Mouse (Mus musculus): Measurements from ENCODE around the gene Hist1h2ac. TPM values are rescaled to one million over a fixed set of nuclear protein-coding genes. Genes with fewer than 3 reads are reported as not detected.
"Not testable (repeated sequence)": the region's sequence is repeated elsewhere in the genome, so short reads cannot be mapped to it uniquely, and the experiment has no call there.

Hist1h2ac gene
- polyA plus RNA-seq, 1 experiment from 2014 or later: 1.0 TPM

DNA sequence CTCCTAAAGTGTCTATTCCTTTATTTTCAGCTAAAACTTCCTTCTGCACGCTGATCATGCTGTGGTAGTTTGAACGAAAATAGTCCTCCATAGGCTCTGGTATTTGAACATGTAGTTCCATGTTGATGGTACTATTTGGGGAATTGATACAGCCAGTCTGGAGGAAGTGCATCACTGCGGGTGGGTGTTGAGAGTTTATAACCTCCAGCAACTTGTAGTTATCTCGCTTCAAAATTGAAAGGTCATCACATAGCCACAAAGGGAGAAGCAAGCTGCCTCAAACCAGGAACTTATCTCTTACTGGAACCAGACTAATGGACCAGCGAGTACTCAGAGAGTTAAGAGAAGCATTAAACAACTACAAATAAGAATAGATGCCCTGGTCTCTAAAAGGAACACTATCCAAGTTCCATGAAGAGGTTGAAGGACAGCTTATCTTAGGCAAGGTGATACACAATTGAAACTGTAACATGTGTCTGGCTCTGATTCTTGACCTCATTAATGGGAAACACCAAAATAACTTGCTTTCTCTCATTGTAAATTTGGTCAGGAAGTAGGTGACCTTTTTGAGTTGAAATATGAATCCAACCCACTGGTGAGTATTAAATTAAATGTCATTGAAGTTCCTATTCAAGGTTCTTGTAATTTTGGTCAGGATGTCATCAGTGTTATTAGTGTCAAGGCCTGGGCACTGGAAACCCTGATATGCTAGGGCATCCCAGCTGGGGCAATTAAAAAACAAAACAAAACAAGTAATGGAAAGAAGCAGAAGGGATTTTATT is 32.7 kb upstream of the Hist1h2ac start:
- H3K4me1 ChIP-seq (replicated peaks): 0 out of 2 replicates have a peak, but pooled peaks cover 4% of the 10 kb centered on the region
- H3K9ac ChIP-seq: no peak overlapping the region
- no peak overlapping the region for H3K4me2 ChIP-seq
- no peaks in the 10 kb centered on the region for H3K9me3 ChIP-seq (replicated peaks)
- 27% methylated on average over 5 of the region's 5 CpGs for WGBS (ENCODE audit: insufficient replicate concordance)
- no peak overlapping the region for H3K4me3 ChIP-seq (replicated peaks)
- H3K27ac ChIP-seq: no peak overlapping the region
- no peaks in the 10 kb centered on the region for H3K36me3 ChIP-seq
- DNase-seq: no peak
- H3K27me3 ChIP-seq: peaks cover 3% of the 10 kb centered on the region; the same call in 1 of the 2 replicates
- no peak for ATAC-seq (ENCODE audit: low read depth)

DNA sequence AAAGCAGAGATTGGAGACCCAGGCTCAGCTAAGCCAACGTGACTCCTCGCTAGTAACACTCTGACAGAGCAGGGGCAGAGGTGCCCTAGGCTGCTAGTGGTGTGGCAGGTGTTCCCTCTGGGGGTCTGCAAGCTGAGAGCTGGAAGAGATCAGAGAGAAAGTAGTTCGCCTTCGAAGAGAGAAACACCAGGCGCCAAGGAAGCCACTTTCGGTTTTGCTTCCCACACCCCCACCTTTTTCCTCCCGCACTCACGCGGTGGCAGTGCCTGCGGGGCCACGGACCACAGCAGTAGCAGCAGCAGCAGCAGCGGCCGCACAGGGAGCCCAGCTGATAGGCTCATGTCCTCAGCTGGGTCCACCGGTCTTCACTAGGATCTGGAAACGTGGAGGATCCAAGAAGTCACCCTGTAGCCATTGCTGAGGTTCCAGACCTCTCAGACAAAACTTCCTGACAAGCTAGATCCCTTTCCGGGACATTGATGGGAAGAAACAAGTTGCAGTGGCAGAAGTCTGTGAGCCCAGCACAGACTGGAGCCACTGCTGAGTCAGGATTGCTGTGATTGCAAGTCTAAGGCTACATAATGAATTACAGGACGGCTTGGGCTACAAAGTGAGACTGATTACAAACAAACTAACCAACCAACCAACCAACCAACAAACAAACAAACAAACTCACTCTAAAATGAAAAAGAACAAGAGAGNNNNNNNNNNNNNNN is 26.8 kb upstream of the Hist1h2ac start, which contains the start of gene Hfe:
TSS of gene Hfe (minus strand) at position 481 of the 716 bp plus-strand sequence.
- H3K36me3 ChIP-seq: no peaks in the 10 kb centered on the region
- ATAC-seq (ENCODE audit: low read depth): 0 out of 2 replicates have a peak, but pooled peaks have one; percentile 39
- peak within 1 kb of the TSS; percentile 63 for H3K27ac ChIP-seq
- peak within 1 kb of the TSS; percentile 69 for H3K9ac ChIP-seq
- H3K4me3 ChIP-seq (replicated peaks): peak within 1 kb of the TSS; percentile 60
- DNase-seq: no peak
- no peaks in the 10 kb centered on the region for H3K9me3 ChIP-seq (replicated peaks)
- peaks cover 25% of the 10 kb centered on the region for H3K27me3 ChIP-seq
- peak within 1 kb of the TSS; percentile 72 for H3K4me2 ChIP-seq
- WGBS (ENCODE audit: insufficient replicate concordance): 2% methylated on average over 17 of the region's 17 CpGs
- H3K4me1 ChIP-seq (replicated peaks): peaks cover 24% of the 10 kb centered on the region

DNA sequence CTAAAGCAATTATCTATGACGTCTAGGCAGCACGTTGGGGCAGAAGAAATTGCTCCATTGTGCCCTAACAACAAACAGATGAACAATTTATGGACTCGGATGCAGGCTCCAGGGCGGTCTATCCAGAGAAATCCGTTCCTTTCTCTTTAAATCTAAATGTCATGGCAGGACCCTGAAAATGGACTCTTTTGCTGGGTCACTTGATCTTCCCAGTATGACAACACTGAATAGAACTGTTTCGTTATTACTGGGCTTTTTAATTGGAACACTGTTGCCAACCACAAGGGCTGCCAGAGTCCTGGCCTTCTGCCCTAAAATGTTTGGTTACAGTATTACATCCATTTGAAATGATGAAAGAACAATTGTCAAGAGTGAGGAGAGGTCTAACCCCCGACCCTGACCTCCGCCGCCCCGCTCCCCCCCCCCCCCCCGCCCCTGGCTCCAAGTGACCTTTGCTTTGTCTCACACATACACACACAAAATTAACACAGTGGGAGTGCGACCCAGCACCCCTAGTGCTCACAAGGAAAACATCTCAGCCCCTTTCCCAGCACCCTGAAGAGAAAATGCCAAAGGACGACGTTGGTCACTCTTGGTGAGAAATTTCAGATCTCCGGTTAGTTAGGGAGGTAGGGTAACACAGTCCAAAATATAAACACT is 26.1 kb upstream of the Hist1h2ac start:
- WGBS (ENCODE audit: insufficient replicate concordance): 35% methylated on average over 15 of the region's 15 CpGs
- Histone ChIP-seq H3K27ac (peak overlapping the region; percentile 63), H3K9ac (peak overlapping the region; percentile 69), H3K9me3 (replicated peaks) (no peaks in the 10 kb centered on the region), H3K4me3 (replicated peaks) (peak overlapping the region; percentile 60), H3K4me2 (peak overlapping the region; percentile 72), H3K36me3 (no peaks in the 10 kb centered on the region), H3K27me3 (peaks cover 25% of the 10 kb centered on the region), H3K4me1 (replicated peaks) (peaks cover 24% of the 10 kb centered on the region)
- ATAC-seq (ENCODE audit: low read depth) (no peak), DNase-seq (no peak)

DNA sequence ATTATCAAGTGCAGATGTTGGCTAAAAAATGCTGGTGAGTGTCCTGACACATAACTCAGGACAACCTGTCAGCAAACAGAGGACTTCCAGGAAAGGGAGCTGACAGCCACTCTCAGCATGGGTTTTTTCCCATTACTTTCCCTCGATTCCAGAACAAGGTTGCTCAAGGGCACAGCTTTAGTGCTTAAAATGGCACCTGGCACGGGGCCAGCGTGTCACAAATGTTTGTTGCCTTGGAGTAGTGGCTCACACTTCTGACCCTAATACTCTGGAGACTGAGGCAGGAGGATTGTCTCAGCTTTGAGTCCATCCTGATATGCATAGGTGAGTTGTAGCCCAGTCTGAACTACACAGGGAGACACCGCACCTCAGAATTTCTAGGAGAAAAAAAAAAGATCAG is 24.9 kb upstream of the Hist1h2ac start:
- no peak overlapping the region for H3K4me3 ChIP-seq (replicated peaks)
- no peak overlapping the region for H3K27ac ChIP-seq
- H3K4me1 ChIP-seq (replicated peaks): peaks cover 24% of the 10 kb centered on the region
- WGBS (ENCODE audit: insufficient replicate concordance): 63% methylated on average over 4 of the region's 4 CpGs
- H3K9me3 ChIP-seq (replicated peaks): no peaks in the 10 kb centered on the region
- no peak overlapping the region for H3K4me2 ChIP-seq
- H3K27me3 ChIP-seq: peaks cover 25% of the 10 kb centered on the region
- ATAC-seq (ENCODE audit: low read depth) (no peak), DNase-seq (no peak)
- H3K36me3 ChIP-seq: no peaks in the 10 kb centered on the region
- no peak overlapping the region for H3K9ac ChIP-seq

DNA sequence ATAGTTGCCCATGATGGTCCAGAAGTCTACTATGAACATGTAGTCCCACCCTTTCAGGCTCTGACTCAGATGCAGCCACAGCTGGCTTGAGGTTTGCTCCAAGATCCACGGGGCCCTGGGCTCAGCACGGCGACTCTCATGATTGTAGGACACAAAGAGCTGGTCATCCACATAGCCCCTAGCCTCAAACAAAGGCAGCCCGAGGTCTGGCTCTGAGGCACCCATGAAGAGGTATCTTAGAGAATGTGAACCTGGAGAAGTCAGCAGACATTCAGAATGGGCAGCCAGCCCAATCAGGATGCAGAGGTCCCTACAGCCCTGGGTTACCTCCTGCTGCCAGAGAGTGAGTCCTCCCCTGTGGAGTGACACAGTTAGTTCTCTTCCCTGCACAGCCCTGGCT is 24.3 kb upstream of the Hist1h2ac start:
- Histone ChIP-seq H3K4me3 (replicated peaks) (no peak overlapping the region), H3K4me1 (replicated peaks) (peaks cover 26% of the 10 kb centered on the region), H3K27ac (no peak overlapping the region), H3K27me3 (peaks cover 25% of the 10 kb centered on the region), H3K36me3 (no peaks in the 10 kb centered on the region), H3K9ac (no peak overlapping the region), H3K9me3 (replicated peaks) (no peaks in the 10 kb centered on the region), H3K4me2 (no peak overlapping the region)
- DNase-seq (no peak), ATAC-seq (ENCODE audit: low read depth) (no peak)
- 72% methylated on average over 4 of the region's 4 CpGs for WGBS (ENCODE audit: insufficient replicate concordance)

DNA sequence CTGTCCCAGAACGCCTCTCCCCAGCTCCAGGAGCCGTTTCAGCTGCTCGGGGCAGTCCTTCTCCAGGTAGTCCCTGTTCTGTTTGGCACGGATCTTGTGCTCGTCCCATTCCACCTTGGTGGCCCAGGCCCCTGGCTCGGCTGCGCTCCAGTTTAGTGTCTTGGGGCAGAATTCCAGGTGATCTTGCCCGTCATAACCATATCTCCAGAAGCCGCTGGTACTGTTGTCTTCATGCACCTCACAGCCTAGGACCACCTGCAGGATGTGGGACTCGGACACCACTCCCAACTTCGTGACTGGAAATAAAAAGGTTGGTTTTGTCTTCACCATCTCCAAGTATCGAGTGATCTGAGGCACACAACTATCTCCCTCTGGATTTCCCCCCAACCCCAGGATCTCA is 23.0 kb upstream of the Hist1h2ac start:
- DNase-seq (no peak), ATAC-seq (ENCODE audit: low read depth) (no peak)
- Histone ChIP-seq H3K27ac (no peak overlapping the region), H3K9ac (no peak overlapping the region), H3K9me3 (replicated peaks) (no peaks in the 10 kb centered on the region), H3K4me3 (replicated peaks) (no peak overlapping the region), H3K4me1 (replicated peaks) (peaks cover 33% of the 10 kb centered on the region), H3K36me3 (no peaks in the 10 kb centered on the region), H3K4me2 (no peak overlapping the region), H3K27me3 (peaks cover 25% of the 10 kb centered on the region)
- 81% methylated on average over 12 of the region's 12 CpGs for WGBS (ENCODE audit: insufficient replicate concordance)

DNA sequence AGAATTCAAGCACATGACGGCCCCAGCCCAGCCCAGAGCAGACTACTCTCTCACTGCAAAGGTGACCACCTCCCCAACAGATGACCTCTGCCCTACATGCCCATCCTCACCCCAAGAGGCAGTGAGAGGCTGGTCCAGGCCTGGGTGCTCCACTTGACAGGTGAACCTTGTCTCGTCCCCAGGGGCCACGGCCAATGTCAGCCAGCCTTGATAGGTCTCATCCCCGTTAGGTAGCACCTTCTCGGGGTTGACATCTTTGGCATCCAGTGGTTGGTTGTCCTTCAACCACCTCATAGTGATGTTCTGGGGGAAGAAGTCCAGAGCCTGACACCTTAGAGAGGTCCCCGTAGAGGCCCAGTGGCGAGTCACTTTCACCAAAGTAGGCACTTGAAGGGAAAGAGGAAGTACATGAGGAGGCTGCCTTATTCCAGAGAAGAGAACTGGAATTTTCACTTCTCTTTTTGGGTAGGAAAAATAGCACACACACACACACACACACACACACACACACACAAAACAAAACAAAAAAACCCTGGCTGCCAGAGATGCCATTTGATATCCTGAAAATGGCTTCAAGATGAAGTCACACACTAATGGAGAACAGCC is 22.1 kb upstream of the Hist1h2ac start:
- DNase-seq: no peak
- no peak overlapping the region for H3K4me2 ChIP-seq

DNA sequence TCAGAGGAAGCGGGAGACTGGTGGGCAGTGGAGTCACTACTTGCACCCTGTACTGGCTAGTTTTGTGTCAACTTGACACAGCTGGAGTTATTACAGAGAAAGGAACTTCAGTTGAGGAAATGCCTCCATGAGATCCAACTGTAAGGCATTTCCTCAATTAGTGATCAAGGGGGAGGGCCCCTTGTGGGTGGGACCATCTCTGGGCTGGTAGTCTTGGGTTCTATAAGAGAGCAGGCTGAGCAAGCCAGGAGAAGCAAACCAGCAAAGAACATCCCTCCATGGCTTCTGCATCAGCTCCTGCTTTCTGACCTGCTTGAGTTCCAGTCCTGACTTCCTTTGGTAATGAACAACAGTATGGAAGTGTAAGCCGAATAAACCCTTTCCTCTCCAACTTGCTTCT is 19.1 kb upstream of the Hist1h2ac start:
- DNase-seq; ATAC-seq (ENCODE audit: low read depth): not testable (repeated sequence)
- WGBS (ENCODE audit: insufficient replicate concordance): 54% methylated on average over 2 of the region's 2 CpGs

More for the DNA sequence above, 22.1 kb upstream of the Hist1h2ac start:
- WGBS (ENCODE audit: insufficient replicate concordance): 62% methylated on average over 7 of the region's 7 CpGs
- H3K9ac ChIP-seq: no peak overlapping the region
- H3K27me3 ChIP-seq: peaks cover 16% of the 10 kb centered on the region
- no peak for ATAC-seq (ENCODE audit: low read depth)
- H3K4me1 ChIP-seq (replicated peaks): peaks cover 35% of the 10 kb centered on the region
- no peak overlapping the region for H3K27ac ChIP-seq
- H3K9me3 ChIP-seq (replicated peaks): no peaks in the 10 kb centered on the region
- no peaks in the 10 kb centered on the region for H3K36me3 ChIP-seq
- no peak overlapping the region for H3K4me3 ChIP-seq (replicated peaks)

DNA sequence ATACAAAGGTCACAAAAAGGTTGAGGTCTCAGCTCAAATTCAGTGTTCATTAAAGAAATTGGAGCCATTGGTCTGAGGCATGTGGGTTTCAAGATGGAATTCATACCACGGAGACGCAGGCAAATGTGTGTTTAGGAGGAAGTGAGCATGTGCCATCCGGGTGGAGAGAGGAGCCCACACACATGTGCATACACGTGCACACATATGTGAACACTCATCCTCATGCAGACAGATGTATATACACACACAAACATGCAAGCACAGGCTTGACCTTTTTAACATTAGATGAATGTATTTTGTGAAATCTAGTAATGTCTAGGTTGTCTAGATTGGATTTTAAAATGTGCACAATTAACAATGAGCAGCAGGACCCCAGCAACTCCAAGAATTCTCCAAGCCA is 18.5 kb upstream of the Hist1h2ac start:
- no peaks in the 10 kb centered on the region for H3K9me3 ChIP-seq (replicated peaks)
- ATAC-seq (ENCODE audit: low read depth) (no peak), DNase-seq (no peak)
- H3K27ac ChIP-seq: no peak overlapping the region
- WGBS (ENCODE audit: insufficient replicate concordance): 51% methylated on average over 4 of the region's 4 CpGs
- H3K36me3 ChIP-seq: no peaks in the 10 kb centered on the region
- H3K4me3 ChIP-seq (replicated peaks): no peak overlapping the region
- peaks cover 38% of the 10 kb centered on the region for H3K4me1 ChIP-seq (replicated peaks)
- H3K4me2 ChIP-seq: no peak overlapping the region
- H3K27me3 ChIP-seq: no peaks in the 10 kb centered on the region
- H3K9ac ChIP-seq: 0 out of 2 replicates have a peak overlapping the region, but pooled peaks have one; percentile 26

More for the DNA sequence above, 19.1 kb upstream of the Hist1h2ac start:
- H3K27ac ChIP-seq; H3K9me3 ChIP-seq (replicated peaks); H3K4me2 ChIP-seq; H3K36me3 ChIP-seq; H3K27me3 ChIP-seq; H3K4me3 ChIP-seq (replicated peaks): not testable (repeated sequence)
- Histone ChIP-seq H3K4me1 (replicated peaks) (peaks cover 35% of the 10 kb centered on the region), H3K9ac (0 out of 2 replicates have a peak overlapping the region, but pooled peaks have one; percentile 26)

DNA sequence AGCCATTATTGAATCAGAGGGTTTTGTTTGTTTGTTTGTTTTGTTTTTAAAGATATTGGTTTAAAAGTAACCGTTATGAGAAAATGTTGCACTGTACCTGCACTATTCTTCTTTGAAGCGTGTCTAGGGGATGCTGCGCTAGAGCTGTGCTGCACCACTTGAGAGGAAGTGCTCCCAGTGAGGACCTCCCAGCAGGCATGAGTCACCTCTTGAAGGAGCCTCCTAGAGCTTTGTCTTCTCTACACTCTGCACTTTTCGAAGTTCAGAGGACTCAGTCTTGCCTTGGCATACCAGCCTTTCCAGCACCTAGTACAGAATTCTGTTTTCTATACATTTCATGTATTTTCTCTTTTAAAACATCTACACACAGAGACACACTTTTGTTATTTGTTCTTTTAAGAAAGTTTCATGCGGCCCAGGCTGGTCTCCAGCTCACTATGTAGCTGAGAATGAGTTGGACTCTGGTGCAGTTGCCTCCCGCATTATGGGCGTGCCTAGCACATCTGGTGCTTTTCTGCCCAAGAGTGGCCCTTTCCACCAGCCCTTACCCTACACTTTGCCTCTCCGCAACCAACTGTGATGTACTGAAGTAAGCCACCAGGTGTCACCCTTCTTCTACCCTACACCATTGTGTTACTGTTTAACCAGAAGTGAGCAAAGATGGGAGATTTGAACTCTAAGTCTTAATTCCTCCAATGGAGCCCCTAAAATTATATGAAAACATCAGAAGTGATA is 17.2 kb upstream of the Hist1h2ac start:
- ATAC-seq (ENCODE audit: low read depth): peak; percentile 24
- peak overlapping the region; percentile 55 for H3K9ac ChIP-seq
- 21% methylated on average over 8 of the region's 8 CpGs for whole genome bisulfite sequencing (ENCODE audit: insufficient replicate concordance)

More for the DNA sequence above, 17.2 kb upstream of the Hist1h2ac start:
- H3K4me3 ChIP-seq (replicated peaks): no peak overlapping the region
- peak; percentile 57 for DNase-seq
- peak overlapping the region; percentile 22; the same call in 1 of the 2 replicates for H3K27ac ChIP-seq
- H3K36me3 ChIP-seq: no peaks in the 10 kb centered on the region
- H3K9me3 ChIP-seq (replicated peaks): no peaks in the 10 kb centered on the region
- H3K4me2 ChIP-seq: no peak overlapping the region
- H3K27me3 ChIP-seq: no peaks in the 10 kb centered on the region
- H3K4me1 ChIP-seq (replicated peaks): peaks cover 46% of the 10 kb centered on the region

Data from liver, embryonic 13.5 days (tissue).